Mouse (Mus musculus) embryonic stem cell, embryonic (primary cell): ENCODE measurements at regions not wholly inside any gene's neighbourhood (a gene's known extent, or its start where the extent isn't known, plus 50 kb on each side); places are given as distances from the start of the nearest gene placed in this dataset.
"Not testable (repeated sequence)": the region's sequence is repeated elsewhere in the genome, so short reads cannot be mapped to it uniquely, and the experiment has no call there.

Experiments used
- CTCF ChIA-PET, 4 experiments: fragments of 300-600 bp in 2 of 4; fragments of 350-600 bp in 2 of 4; sonication (Branson Sonifier 250); formaldehyde crosslinking; loops; one replicate each; lab custom pipeline; 2022; ENCODE audit warnings: inconsistent platforms in 2 of 4; lab: Charles Lee
- POLR2A ChIA-PET, 4 experiments: fragments of 300-600 bp in 2 of 4; fragments of 350-600 bp in 2 of 4; sonication (Branson Sonifier 250); formaldehyde crosslinking; loops; one replicate each; lab custom pipeline; 2022; ENCODE audit warnings: antibody characterized with exemption in 4 of 4, inconsistent platforms in 1 of 4; lab: Charles Lee

GRCm38 (mm10) chrX:41216827-41217226 is 183.8 kb upstream of the Gria3 start:
- ChIA-PET POLR2A (no interaction called here), CTCF (no interaction called here)

- CTCF ChIA-PET, POLR2A ChIA-PET: not testable (repeated sequence)
These were observed 150.9 kb upstream of the Gria3 start for GRCm38 (mm10) chrX:41249739-41250138.

- ChIA-PET POLR2A (no interaction called here), CTCF (no interaction called here)
These were observed 147.7 kb upstream of the Gria3 start for GRCm38 (mm10) chrX:41252923-41253322.

- POLR2A ChIA-PET, result interaction anchor here in 1 of 4 experiments (0.5 kb wide), 1 partner anchor 658 kb away, joined by 3 read pairs; no protein-coding TSS in a partner anchor
- CTCF ChIA-PET, result no interaction called here
These were observed 146.0 kb upstream of the Gria3 start for GRCm38 (mm10) chrX:41254695-41255094.

- ChIA-PET POLR2A (no interaction called here), CTCF (no interaction called here)
These were observed 109.6 kb upstream of the Gria3 start for GRCm38 (mm10) chrX:41291098-41291497.

- CTCF ChIA-PET, result no interaction called here
- POLR2A ChIA-PET, result no interaction called here
These were observed 84.2 kb upstream of the Gria3 start for GRCm38 (mm10) chrX:41316493-41316892.

GRCm38 (mm10) chrX:41317740-41318139 is 82.9 kb upstream of the Gria3 start:
- POLR2A ChIA-PET, result no interaction called here
- CTCF ChIA-PET, result no interaction called here

GRCm38 (mm10) chrX:41319896-41320295 is 80.8 kb upstream of the Gria3 start:
- ChIA-PET CTCF (no interaction called here), POLR2A (no interaction called here)
